Mouse (Mus musculus) thymus, postnatal 25 days (tissue): ENCODE measurements around the gene Nfatc4.

Experiments
- DNase-seq: peaks from one replicate; pipeline ENCODE4 v3.0.0; 2022

The Nfatc4 gene

GRCm38 (mm10) chr14:55822435-55822990 is 431 bp upstream of the Nfatc4 start:
- DNase-seq, result peak; percentile 77

- DNase-seq, result peak; percentile 0
These were observed 1.1 kb downstream of the Nfatc4 start for GRCm38 (mm10) chr14:55824001-55824480.

- DNase-seq, result no peak
These were observed 1.7 kb downstream of the Nfatc4 start for GRCm38 (mm10) chr14:55824481-55825215.

- no peak for DNase-seq
These were observed 2.5 kb downstream of the Nfatc4 start for GRCm38 (mm10) chr14:55825216-55826051.

DNA sequence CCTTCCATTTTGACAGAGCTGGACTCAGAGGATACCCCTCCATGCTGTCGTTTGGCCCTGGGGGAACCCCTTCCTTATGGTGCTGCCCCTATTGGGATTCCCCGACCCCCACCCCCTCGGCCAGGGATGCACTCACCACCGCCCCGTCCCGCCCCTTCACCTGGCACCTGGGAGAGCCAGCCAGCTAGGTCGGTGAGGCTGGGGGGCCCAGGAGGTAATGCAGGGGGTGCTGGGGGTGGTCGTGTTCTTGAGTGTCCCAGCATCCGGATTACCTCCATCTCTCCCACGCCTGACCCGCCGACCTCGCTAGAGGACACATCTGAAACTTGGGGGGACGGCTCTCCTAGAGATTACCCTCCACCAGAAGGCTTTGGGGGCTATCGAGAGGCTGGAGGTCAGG is 3.2 kb downstream of the Nfatc4 start:
- no peak for DNase-seq

DNA sequence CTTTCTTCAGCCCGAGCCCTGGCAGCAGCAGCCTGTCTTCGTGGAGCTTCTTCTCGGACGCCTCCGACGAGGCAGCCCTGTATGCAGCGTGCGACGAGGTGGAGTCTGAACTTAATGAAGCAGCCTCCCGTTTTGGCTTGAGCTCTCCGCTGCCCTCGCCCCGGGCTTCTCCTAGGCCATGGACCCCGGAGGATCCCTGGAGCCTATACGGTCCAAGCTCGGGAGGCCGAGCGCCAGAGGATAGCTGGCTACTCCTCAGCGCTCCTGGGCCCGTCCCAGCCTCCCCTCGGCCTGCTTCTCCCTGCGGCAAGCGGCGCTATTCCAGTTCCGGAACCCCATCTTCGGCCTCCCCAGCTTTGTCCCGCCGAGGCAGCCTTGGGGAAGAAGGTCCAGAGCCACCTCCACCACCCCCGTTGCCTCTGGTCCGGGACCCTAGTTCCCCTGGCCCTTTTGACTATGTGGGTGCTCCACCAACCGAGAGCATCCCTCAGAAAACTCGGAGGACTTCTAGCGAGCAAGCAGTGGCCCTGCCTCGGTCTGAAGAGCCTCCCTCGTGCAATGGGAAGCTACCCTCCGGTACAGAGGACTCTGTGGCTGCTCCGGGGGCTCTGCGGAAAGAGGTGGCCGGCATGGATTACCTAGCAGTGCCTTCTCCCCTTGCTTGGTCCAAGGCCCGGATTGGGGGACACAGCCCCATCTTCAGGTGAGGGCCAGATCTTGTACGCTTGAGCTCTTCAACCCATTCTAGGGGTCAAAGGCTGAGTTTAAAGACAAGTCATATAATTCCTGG is 3.8 kb downstream of the Nfatc4 start:
- no peak for DNase-seq

DNA sequence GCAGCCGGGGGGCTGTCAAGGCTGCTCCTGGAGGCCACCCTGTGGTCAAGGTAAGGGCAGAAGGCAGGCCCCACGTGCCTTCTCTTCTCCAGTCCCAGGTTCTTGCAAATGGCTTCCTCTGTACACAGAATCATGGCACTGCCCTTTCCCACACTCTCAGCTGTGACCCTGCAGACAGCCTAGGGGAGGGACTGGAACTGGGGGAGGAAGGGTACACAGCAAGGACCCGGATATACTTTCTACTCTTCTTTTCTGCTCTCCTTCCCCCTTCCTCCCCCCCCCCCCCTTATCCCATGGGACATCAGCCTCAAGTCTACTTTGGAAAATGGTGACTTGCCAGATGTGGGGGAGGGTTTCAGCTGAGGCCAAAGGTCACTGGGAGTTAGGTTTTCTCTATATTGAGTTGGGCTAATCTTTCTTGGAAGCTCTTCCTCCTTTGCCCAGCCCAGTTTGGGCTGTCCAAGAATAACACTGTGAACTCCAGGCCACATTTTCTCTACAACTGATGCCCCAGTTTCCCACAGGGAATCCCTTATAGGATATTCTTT is 5.8 kb downstream of the Nfatc4 start:
- DNase-seq, result no peak

DNA sequence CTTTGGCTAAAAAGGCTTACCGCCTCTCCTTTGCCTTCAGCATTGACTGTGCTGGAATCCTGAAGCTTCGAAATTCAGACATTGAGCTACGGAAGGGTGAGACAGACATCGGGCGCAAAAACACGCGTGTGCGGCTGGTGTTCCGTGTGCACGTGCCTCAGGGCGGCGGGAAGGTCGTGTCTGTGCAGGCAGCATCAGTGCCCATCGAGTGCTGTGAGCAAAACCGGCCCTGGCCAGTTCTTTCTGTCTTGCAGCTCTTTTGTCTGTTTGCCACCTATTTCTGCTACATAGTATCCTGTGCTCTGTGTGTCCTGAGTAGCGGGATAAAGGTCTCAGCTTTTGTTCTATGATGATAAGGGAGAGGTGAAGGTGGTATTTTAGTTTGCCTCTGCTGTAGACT is 6.9 kb downstream of the Nfatc4 start:
- DNase-seq, result no peak

DNA sequence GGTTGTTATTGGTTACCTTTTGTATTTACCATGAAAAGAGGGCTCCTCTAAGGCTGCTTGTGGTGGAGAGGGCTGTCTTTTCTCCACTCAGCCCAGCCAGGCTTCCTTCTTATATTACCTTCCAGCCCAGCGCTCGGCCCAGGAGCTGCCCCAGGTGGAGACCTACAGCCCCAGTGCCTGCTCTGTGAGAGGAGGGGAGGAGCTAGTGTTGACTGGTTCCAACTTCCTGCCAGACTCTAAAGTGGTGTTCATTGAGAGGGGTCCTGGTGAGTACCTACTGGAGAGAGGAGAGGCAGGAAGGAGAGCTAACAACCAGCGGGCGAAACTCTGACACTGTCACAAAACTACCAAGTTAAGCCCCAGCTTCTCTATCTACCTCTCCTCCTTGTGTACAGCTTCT is 7.4 kb downstream of the Nfatc4 start:
- no peak for DNase-seq

GRCm38 (mm10) chr14:55833126-55833525 is 10.2 kb downstream of the Nfatc4 start:
- no peak for DNase-seq

DNA sequence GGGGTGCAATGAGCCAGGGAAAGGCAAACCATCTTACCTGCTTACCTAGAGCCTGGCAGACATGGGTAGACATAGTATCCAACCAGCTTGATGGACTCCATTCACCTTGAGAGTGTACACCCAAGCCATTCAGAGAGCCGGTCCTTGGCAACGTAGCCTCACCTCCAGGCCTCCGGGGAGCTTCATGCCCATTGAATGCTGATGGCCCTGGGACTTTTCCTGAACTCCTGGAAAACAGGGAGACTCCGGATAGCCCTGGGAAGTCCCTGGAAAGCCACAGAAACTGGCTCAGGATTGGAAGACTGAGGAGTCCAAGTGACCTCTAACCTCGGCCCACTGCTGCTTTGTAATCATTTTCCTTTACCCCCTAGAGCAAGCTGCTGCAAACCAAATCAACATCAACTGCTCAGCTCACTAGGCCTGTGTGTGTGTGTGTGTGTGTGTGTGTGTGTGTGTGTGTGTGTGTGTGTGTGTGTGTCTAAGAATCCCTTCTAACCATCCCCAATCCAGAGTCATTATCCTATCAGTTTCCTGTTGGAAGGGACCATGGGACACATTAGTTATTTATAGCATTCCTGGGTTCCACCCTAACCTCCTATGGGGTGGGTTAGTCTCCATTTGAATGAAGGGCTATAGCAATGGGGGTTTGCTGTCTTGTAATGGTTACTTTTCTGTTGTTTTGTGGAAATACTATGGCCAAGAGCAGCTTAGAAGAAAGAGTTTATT is 12.0 kb downstream of the Nfatc4 start:
- no peak for DNase-seq

- no peak for DNase-seq
These were observed 15.4 kb downstream of the Nfatc4 start for GRCm38 (mm10) chr14:55838312-55838711.

DNA sequence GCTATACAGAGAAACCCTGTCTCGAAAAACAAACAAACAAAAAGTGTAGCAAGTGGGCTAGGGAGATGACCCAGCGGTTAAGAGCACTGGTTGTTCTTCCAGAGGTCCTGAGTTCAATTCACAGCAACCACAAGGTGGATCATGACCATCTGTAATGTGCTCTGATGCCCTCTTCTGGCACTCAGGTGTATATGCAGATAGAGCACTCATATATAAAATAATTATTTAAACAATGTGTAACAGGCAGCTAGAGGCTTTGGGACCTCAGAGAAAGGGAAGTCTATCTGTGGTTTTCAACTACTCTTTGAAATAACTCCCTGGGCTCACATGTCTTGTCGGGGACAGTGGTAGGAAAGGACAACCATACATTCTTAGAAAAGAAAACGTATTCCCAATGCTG is 15.8 kb downstream of the Nfatc4 start:
- no peak for DNase-seq

- no peak for DNase-seq
These were observed 18.0 kb downstream of the Nfatc4 start for GRCm38 (mm10) chr14:55840853-55841366.

DNA sequence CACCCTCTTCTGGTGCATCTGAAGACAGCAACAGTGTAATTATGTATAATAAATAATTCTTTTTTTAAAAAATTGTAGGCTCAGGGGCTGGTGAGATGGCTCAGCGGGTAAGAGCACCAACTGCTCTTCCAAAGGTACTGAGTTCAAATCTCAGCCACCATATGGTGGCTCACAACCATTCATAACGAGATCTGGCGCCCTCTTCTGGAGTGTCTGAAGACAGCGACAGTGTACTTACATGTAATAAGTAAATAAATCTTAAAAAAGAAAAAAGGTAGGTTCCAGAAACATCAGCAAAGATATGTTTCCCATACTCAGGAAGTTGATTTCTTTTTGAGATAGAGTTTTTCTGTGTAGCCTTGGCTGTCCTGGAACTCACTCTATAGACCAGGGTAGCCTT is 19.9 kb downstream of the Nfatc4 start:
- peak; percentile 21 for DNase-seq

DNA sequence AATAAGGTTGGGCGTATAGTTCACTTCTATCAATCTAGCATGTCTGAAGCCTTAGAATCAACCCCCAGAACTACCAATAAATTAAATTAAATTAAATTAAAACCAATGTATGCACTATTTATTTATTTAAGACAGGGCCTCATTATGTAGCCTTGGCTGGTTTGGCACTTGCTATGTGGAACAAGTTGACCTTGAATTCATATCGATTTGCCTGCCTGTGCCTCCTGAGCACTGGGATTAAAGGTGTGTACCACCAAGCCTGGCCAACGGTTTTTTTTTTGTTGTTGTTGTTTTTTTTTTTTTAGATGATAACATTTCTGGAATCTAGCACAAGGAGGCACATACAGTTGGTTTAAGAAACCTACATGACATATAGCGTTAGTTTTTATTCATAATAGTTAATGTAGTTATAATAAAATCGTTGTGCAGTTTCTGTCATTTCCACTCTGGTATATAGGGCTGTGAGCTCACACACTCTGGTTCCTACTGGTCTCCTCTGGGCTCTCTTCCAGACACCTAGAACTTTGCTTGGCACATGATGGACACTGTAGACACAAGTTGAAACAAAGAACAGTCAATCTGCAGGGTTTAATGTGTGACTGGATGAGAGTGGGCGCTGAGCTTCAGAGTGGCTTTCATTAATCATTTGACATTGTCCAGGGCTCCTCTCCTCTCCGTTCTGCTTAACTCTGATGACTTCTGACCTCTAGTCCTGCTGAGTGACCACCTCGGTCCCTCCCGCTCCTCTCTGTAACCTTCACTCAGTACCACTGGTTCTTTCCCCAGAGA is 22.8 kb downstream of the Nfatc4 start:
- DNase-seq, result no peak

DNA sequence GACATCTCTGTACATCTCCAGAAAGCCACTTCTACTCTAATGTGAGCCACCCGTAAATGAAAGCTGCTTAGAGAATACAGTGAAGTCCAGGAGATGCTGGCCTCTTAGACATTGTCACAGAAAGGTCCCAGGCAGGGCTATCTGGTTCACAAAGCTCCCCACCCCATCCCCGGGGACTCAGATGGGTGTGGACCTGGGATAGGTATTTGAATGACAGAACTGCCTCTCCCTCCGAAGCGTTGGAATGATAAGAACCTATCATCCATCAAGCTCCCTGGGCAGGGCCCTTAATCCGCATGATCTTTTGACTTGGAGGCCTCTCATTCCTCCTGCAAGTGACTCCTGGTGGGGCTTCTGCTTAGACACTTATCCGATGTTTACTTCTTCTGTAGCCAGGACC is 27.9 kb downstream of the Nfatc4 start:
- no peak for DNase-seq

- DNase-seq, result no peak
These were observed 30.0 kb downstream of the Nfatc4 start for GRCm38 (mm10) chr14:55852646-55853551.

GRCm38 (mm10) chr14:55853621-55854285 is 30.8 kb downstream of the Nfatc4 start, which contains the start of gene Nynrin:
Gene Nynrin, plus strand, starts transcription at chr14:55854010.
- DNase-seq, result peak; percentile 80
